Mouse (Mus musculus): ENCODE measurements around the gene Oxnad1. TPM values are rescaled to one million over a fixed set of nuclear protein-coding genes. Genes with fewer than 3 reads are reported as not detected.

The Oxnad1 gene
- 24.8 TPM for polyA plus RNA-seq (2017; shearing (Covaris generic))

GRCm38 (mm10) chr14:32084761-32085485 is at the start of gene Oxnad1:
Gene Oxnad1 (plus strand): TSS chr14:32085374.

GRCm38 (mm10) chr14:32085486-32086201 is 470 bp downstream of the Oxnad1 start, which contains the start of gene Dph3:
Gene Dph3 (minus strand): TSS chr14:32085729.

DNA sequence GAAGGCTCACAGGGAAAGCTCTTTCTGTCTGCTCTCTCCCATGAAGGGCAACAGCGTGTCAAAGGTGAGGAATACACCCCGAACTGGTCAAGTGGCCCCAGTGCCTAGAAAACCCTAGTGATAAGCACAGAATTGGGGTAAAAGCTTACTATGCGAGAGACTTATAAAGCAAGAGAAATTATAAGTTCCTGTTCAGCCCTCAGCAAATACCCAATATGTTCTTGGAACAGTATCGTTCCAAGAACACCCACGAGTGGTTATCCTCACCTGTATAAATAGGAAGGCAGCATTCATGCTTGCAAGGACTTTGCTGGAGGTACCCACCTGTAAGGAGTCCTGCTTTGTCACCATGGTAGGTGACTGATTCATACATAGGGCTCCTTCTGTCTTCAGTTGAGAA is 56.5 kb downstream of the Oxnad1 start, which contains the start of gene Msmb:
Msmb (plus strand) TSS at position 301 of the 400 bp plus-strand sequence.

Other genes with a start within 250 kb of the Oxnad1 start
- gene Galnt15, start 56.4 kb upstream of the Oxnad1 start, polyA plus RNA-seq (2017; shearing (Covaris generic)) = not detected
- gene Dph3, start 355 bp downstream of the Oxnad1 start, polyA plus RNA-seq (2017; shearing (Covaris generic)) = 92.7 TPM
- not detected for gene Msmb, start 56.6 kb downstream of the Oxnad1 start, polyA plus RNA-seq (2017; shearing (Covaris generic))
- 102 TPM for gene Ncoa4, start 74.5 kb downstream of the Oxnad1 start, polyA plus RNA-seq (2017; shearing (Covaris generic))
- gene Timm23, start 116.5 kb downstream of the Oxnad1 start, polyA plus RNA-seq (2017; shearing (Covaris generic)) = 154 TPM
- 24.3 TPM for gene Parg, start 116.6 kb downstream of the Oxnad1 start, polyA plus RNA-seq (2017; shearing (Covaris generic))
- 0.26 TPM for gene Ogdhl, start 236.6 kb downstream of the Oxnad1 start, polyA plus RNA-seq (2017; shearing (Covaris generic))